Mouse (Mus musculus) adrenal gland (tissue): ENCODE measurements at regions not wholly inside any gene's neighbourhood (a gene's known extent, or its start where the extent isn't known, plus 50 kb on each side); places are given as distances from the start of the nearest gene placed in this dataset.
"Not testable (repeated sequence)": the region's sequence is repeated elsewhere in the genome, so short reads cannot be mapped to it uniquely, and the experiment has no call there.

Source experiments
- intact Hi-C: fragments of 180-260 bp; cut with DNase I; formaldehyde crosslinking; loops from one replicate; pipeline ENCODE4 v1.15.1; 2025

DNA sequence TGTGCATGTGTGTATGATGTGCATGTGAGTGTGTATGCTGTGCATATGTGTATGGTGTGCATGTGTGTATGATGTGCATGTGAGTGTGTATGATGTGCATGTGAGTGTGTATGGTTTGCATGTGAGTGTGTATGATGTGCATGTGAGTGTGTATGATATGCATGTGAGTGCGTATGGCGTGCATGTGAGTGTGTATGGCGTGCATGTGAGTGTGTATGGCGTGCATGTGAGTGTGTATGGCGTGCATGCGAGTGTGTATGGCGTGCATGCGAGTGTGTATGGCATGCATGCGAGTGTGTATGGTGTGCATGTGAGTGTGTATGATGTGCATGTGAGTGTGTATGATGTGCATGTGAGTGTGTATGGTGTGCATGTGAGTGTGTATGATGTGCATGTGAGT is 103.2 kb upstream of the Nudt7 start:
- intact Hi-C loops, result not testable (repeated sequence)

DNA sequence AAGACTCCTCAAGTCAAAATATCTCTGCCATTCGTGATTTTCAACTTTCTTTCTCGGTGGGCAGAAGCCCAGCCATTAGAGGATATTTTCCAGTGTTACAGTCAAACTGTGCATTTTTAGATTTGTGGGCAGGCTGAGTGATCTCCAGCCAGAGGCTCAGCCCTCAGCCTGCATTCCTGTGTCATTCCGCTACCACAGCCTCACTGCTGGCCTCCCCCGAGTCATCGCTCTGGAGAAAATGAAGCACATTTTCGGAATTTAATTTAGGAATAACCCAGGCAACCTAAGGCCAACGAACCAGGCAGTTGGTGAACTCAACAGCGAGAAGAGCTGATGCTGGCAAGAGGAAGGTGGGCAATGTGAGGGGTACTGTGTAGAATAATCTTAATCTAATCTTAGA is 80.9 kb upstream of the Nudt7 start:
- intact Hi-C loops, result no loop called here

- intact Hi-C loops, result loop anchor here (5.0 kb wide), 1 partner anchor 401 kb away; no protein-coding TSS in a partner anchor
Observed at GRCm38 (mm10) chr8:114063566-114063965, 69.8 kb upstream of the Nudt7 start.

DNA sequence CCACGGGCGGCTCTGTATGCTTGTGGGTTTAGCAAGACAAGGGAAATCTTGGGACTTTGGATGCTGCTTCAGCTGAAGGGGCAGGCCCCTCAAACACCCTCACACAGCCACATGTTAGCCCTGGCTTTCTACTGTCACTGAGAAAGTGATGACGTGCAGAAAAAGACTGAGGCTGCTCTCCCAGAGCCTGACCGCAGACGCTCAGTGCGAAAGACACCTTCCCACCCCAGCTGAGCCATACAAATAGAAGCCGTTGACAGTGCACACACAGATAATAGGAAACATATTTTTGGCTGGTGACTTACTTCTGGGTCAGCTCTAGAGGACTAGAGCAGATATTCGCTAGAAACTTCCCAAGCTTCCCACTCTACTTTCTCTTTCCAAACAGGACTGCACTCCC is 61.0 kb upstream of the Nudt7 start:
- intact Hi-C loops, result no loop called here

- intact Hi-C loops, result no loop called here
Observed at GRCm38 (mm10) chr8:114074122-114074521, 59.2 kb upstream of the Nudt7 start.

DNA sequence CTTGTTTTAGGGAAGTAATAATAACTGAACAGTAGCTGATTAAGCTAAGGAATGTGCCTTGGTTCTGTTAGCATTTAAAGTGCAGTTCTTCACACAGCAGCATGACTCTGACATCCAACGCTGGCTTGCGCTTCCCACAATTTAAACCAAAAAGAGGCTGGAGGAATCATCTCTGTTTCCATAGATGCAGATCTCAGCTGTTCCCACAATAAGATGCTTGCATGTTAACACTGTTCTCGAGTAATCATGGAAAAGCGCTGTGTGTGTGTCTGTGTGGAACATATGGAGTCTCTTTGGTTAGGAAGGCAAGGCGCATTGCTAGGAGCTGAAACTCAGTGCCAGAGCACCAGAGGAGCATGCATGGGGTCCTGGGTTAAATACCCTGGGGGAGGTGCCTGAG is 56.7 kb upstream of the Nudt7 start:
- intact Hi-C loops, result no loop called here

- intact Hi-C loops, result loop anchor here (2.0 to 5.0 kb wide), 2 partner anchors 288 to 356 kb away; partner anchors contain the start of gene Wwox
Observed at GRCm38 (mm10) chr8:114081049-114081756, 52.2 kb upstream of the Nudt7 start.

DNA sequence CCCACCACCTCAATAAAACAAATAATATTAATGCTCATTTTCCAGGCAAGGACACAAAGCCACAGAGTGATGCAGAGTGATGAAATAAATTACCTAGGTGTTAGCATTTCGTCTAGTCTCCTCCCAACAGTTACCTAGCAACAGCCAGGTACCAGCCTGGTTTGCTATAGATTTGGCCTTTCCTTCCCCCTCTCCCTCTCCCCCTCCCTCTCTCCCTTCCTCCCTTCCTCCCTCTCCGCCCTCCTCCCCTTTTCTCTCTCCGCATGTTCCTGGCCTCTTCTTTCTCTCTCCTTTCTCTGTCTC is 51.6 kb upstream of the Nudt7 start:
- intact Hi-C loops, result loop anchor here (2.0 to 5.0 kb wide), 2 partner anchors 287 to 356 kb away; partner anchors contain the start of gene Wwox
